Mouse (Mus musculus): ENCODE measurements at regions not wholly inside any gene's neighbourhood (a gene's known extent, or its start where the extent isn't known, plus 50 kb on each side); places are given as distances from the start of the nearest gene placed in this dataset. TPM values are rescaled to one million over a fixed set of nuclear protein-coding genes. Genes with fewer than 3 reads are reported as not detected.

DNA sequence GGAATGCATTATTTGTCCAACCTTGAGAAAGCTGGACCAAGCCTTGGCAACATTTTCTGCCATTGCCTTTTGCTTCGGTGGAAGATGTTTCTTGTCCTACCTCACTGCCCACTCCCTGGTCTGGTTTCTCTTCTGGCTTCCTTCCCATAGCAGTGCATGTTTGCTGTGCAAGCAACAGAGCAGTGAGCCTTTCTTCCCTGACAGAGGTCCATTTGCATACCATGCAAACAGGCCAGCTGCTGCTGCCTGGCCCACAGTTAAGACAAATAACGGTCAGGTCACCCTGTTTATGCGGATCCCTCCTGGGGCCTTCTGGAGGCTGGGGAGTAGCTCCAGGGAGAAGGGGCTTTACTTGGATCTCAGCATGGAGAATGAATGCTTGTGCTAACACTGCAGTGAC, 299.7 kb downstream of the Sox2 start:
- Histone ChIP-seq H3K4me2 (ENCODE audit: low read depth) (no peak overlapping the region), H3K36me3 (ENCODE audit: control insufficient read depth, insufficient read depth, low read length) (no peaks in the 10 kb centered on the region), H3K27ac (ENCODE audit: low read depth, low read length) (0 out of 2 replicates have a peak overlapping the region, but pooled peaks have one; percentile 20), H3K9me3 (ENCODE audit: control insufficient read depth, low read length) (no peaks in the 10 kb centered on the region), H3K4me3 (ENCODE audit: low read depth, low read length) (no peak overlapping the region), H3K27me3 (ENCODE audit: control insufficient read depth, insufficient read depth, low read length) (no peaks in the 10 kb centered on the region), H3K4me1 (ENCODE audit: control insufficient read depth, insufficient read depth, low read length) (peaks cover 3% of the 10 kb centered on the region; the same call in 1 of the 2 replicates), H3K9ac (ENCODE audit: low read length) (no peak overlapping the region)
- peak; percentile 68 for ATAC-seq (ENCODE audit: insufficient read depth, low FRiP score, low TSS enrichment)
- 35% methylated on average over 3 of the region's 3 CpGs for WGBS
- peak; percentile 50 for DNase-seq (ENCODE audit: low spot score)

DNA sequence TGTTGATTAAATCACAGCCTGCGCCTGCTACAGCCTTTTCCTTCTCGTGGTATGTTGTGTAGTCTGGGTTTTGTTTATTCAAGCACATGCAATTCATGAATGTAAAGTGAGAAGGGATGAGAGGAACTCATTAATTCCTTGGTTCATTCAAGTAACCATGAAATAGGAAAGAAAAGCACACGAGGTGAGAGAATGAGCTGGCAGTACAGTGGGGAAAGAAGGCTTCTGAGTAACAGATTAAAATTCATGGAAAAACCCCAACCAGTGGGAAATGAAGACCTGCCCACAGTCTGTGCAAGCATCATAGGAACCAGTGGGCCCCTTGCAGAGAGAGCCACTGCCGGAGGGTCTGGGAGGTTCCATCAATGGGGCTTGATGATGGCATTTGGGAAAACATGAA, 306.0 kb downstream of the Sox2 start:
- Histone ChIP-seq H3K4me2 (ENCODE audit: low read depth) (no peak overlapping the region), H3K36me3 (ENCODE audit: control insufficient read depth, insufficient read depth, low read length) (no peaks in the 10 kb centered on the region), H3K27ac (ENCODE audit: low read depth, low read length) (no peak overlapping the region), H3K4me1 (ENCODE audit: control insufficient read depth, insufficient read depth, low read length) (no peaks in the 10 kb centered on the region), H3K27me3 (ENCODE audit: control insufficient read depth, insufficient read depth, low read length) (no peaks in the 10 kb centered on the region), H3K4me3 (ENCODE audit: low read depth, low read length) (no peak overlapping the region), H3K9me3 (ENCODE audit: control insufficient read depth, low read length) (no peaks in the 10 kb centered on the region), H3K9ac (ENCODE audit: low read length) (no peak overlapping the region)
- no peak for ATAC-seq (ENCODE audit: insufficient read depth, low FRiP score, low TSS enrichment)
- no peak for DNase-seq (ENCODE audit: low spot score)
- WGBS: 59% methylated on average over 4 of the region's 4 CpGs

DNA sequence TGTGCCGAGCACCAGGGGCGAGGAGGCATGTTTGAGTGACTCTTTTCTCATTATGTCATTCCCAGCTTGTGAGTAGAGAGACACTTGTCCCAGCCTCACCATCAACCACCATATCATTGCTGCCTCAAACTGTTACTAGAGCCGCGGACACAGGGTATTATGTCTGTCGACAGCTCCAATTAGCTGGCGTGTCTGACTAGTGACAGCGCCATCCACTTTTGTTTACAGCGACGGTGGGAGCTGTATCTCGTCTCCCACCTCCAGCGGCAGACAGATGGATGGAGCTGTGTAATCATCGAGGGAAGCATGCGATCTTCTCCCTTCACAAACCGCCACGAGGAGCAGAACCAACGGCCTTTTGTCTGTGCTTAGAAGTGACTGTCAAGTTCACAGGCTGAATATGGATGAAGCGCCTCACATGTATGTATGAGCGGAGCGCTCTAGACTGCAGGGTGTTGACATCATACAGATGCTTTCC, 308.9 kb downstream of the Sox2 start:
- no peak for ATAC-seq (ENCODE audit: insufficient read depth, low FRiP score, low TSS enrichment)

DNA sequence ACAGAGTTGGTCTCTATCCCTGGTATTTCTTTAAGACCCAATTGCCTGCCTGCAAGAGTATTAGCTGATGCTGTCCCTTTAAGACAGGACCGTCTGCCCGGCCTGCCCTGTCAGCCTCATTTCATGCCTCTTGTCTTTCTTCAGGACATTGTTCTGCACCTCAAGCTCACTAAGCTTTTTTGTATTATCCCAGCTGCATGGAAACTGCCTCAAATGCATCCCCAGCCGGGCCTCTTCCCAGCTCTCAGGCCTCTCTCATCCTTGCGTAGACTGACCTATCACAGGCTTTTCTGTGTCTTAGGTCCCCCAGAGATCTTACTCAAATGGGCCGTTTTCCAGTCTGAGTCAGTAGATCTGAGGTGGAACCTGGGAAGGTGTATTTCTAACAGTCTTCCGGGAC, 316.2 kb downstream of the Sox2 start:
- no peak overlapping the region for H3K4me2 ChIP-seq (ENCODE audit: low read depth)
- H3K27me3 ChIP-seq (ENCODE audit: control insufficient read depth, insufficient read depth, low read length): no peaks in the 10 kb centered on the region
- 36% methylated on average over 6 of the region's 6 CpGs for WGBS
- no peaks in the 10 kb centered on the region for H3K9me3 ChIP-seq (ENCODE audit: control insufficient read depth, low read length)
- H3K4me3 ChIP-seq (ENCODE audit: low read depth, low read length): no peak overlapping the region
- DNase-seq (ENCODE audit: low spot score) (peak; percentile 50), ATAC-seq (ENCODE audit: insufficient read depth, low FRiP score, low TSS enrichment) (no peak)
- H3K4me1 ChIP-seq (ENCODE audit: control insufficient read depth, insufficient read depth, low read length): no peaks in the 10 kb centered on the region
- H3K27ac ChIP-seq (ENCODE audit: low read depth, low read length): no peak overlapping the region
- no peak overlapping the region for H3K9ac ChIP-seq (ENCODE audit: low read length)
- H3K36me3 ChIP-seq (ENCODE audit: control insufficient read depth, insufficient read depth, low read length): no peaks in the 10 kb centered on the region

More for the DNA sequence above, 308.9 kb downstream of the Sox2 start:
- Histone ChIP-seq H3K27ac (ENCODE audit: low read depth, low read length) (no peak overlapping the region), H3K9ac (ENCODE audit: low read length) (no peak overlapping the region), H3K36me3 (ENCODE audit: control insufficient read depth, insufficient read depth, low read length) (no peaks in the 10 kb centered on the region), H3K4me1 (ENCODE audit: control insufficient read depth, insufficient read depth, low read length) (no peaks in the 10 kb centered on the region), H3K4me2 (ENCODE audit: low read depth) (no peak overlapping the region), H3K27me3 (ENCODE audit: control insufficient read depth, insufficient read depth, low read length) (no peaks in the 10 kb centered on the region), H3K9me3 (ENCODE audit: control insufficient read depth, low read length) (no peaks in the 10 kb centered on the region), H3K4me3 (ENCODE audit: low read depth, low read length) (no peak overlapping the region)
- no peak for DNase-seq (ENCODE audit: low spot score)
- 78% methylated on average over 19 of the region's 19 CpGs for WGBS

DNA sequence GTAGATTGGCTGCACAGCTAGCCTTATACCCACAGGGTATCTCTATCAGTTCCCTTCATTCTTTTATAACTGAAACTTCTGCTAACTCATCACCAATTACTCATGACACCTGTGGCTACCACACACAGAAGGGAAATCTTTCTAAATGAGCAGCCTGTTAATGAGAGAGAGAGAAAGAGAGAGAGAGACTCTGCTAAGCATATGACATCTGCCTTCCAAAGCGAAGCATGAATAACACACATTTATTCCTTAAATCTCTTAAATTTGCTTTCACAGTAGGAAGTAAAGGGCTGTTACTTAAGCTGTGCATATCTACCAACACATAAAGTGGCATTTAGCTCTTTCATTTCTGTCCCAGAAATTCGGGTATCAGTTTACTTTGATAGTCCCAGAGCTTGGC, 317.7 kb downstream of the Sox2 start:
- H3K4me3 ChIP-seq (ENCODE audit: low read depth, low read length): no peak overlapping the region
- DNase-seq (ENCODE audit: low spot score) (no peak), ATAC-seq (ENCODE audit: insufficient read depth, low FRiP score, low TSS enrichment) (no peak)
- WGBS: 87% methylated on average over 2 of the region's 2 CpGs
- no peaks in the 10 kb centered on the region for H3K36me3 ChIP-seq (ENCODE audit: control insufficient read depth, insufficient read depth, low read length)
- H3K9ac ChIP-seq (ENCODE audit: low read length): no peak overlapping the region
- H3K9me3 ChIP-seq (ENCODE audit: control insufficient read depth, low read length): no peaks in the 10 kb centered on the region
- no peaks in the 10 kb centered on the region for H3K27me3 ChIP-seq (ENCODE audit: control insufficient read depth, insufficient read depth, low read length)
- no peak overlapping the region for H3K4me2 ChIP-seq (ENCODE audit: low read depth)
- no peak overlapping the region for H3K27ac ChIP-seq (ENCODE audit: low read depth, low read length)
- no peaks in the 10 kb centered on the region for H3K4me1 ChIP-seq (ENCODE audit: control insufficient read depth, insufficient read depth, low read length)

DNA sequence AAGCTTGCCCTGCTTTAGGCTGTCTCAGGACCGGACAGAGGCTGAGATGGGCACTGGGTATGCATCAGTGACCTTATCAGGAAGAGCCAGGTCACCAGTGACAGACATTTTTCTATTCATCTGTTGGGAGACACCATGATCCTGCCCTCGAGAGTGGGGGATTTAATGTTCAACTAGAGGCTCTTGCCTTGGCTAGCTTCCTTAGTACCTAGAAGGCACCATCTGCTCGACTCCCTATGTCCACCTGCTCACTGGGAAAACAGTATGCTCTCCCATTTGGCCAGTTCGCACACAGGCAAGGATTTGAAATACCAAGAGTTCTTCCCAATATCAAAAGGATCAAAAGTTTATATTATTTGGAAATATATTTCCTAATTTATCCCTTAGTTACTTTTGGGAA, 321.3 kb downstream of the Sox2 start:
- Histone ChIP-seq H3K4me3 (ENCODE audit: low read depth, low read length) (no peak overlapping the region), H3K27me3 (ENCODE audit: control insufficient read depth, insufficient read depth, low read length) (no peaks in the 10 kb centered on the region), H3K27ac (ENCODE audit: low read depth, low read length) (no peak overlapping the region), H3K4me1 (ENCODE audit: control insufficient read depth, insufficient read depth, low read length) (no peaks in the 10 kb centered on the region), H3K9ac (ENCODE audit: low read length) (no peak overlapping the region), H3K9me3 (ENCODE audit: control insufficient read depth, low read length) (no peaks in the 10 kb centered on the region), H3K4me2 (ENCODE audit: low read depth) (no peak overlapping the region), H3K36me3 (ENCODE audit: control insufficient read depth, insufficient read depth, low read length) (no peaks in the 10 kb centered on the region)
- no peak for ATAC-seq (ENCODE audit: insufficient read depth, low FRiP score, low TSS enrichment)
- WGBS: 90% methylated on average over 4 of the region's 4 CpGs
- no peak for DNase-seq (ENCODE audit: low spot score)

DNA sequence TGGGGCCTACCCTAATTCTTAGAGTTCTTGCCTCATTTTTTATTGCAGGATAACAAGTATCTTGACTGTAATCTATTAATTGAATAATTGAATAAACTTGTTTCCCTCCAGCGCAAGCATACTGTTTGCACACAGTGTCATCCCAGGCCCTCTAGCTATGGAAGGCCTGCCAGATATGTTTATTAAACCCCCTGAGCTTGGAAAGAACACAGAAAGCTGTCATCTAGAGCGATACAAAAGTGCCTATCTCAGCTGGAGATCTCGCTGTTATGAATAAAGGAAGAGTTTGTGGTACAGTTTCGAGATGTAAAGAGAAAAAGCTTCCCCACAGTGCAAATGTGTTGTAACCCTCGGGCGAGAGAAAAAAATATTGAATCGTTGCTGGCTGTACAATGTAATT, 324.2 kb downstream of the Sox2 start:
- Histone ChIP-seq H3K4me2 (ENCODE audit: low read depth) (no peak overlapping the region), H3K27ac (ENCODE audit: low read depth, low read length) (no peak overlapping the region)

More for the DNA sequence above, 324.2 kb downstream of the Sox2 start:
- 80% methylated on average over 7 of the region's 7 CpGs for WGBS
- H3K4me1 ChIP-seq (ENCODE audit: control insufficient read depth, insufficient read depth, low read length): no peaks in the 10 kb centered on the region
- no peak overlapping the region for H3K9ac ChIP-seq (ENCODE audit: low read length)
- H3K36me3 ChIP-seq (ENCODE audit: control insufficient read depth, insufficient read depth, low read length): no peaks in the 10 kb centered on the region
- no peaks in the 10 kb centered on the region for H3K27me3 ChIP-seq (ENCODE audit: control insufficient read depth, insufficient read depth, low read length)
- no peak for ATAC-seq (ENCODE audit: insufficient read depth, low FRiP score, low TSS enrichment)
- no peak overlapping the region for H3K4me3 ChIP-seq (ENCODE audit: low read depth, low read length)
- DNase-seq (ENCODE audit: low spot score): no peak
- H3K9me3 ChIP-seq (ENCODE audit: control insufficient read depth, low read length): no peaks in the 10 kb centered on the region

Small RNAs in the stretch of these regions (microRNA-seq; reads per million reads assigned to microRNA genes)
- gene Mir6378: not detected
